Mouse (Mus musculus) lung, postnatal 10 days (tissue): ENCODE measurements around the gene Nacad.

Source experiments
- DNase-seq: peaks from one replicate; pipeline ENCODE4 v3.0.0; 2021

The Nacad gene

DNA sequence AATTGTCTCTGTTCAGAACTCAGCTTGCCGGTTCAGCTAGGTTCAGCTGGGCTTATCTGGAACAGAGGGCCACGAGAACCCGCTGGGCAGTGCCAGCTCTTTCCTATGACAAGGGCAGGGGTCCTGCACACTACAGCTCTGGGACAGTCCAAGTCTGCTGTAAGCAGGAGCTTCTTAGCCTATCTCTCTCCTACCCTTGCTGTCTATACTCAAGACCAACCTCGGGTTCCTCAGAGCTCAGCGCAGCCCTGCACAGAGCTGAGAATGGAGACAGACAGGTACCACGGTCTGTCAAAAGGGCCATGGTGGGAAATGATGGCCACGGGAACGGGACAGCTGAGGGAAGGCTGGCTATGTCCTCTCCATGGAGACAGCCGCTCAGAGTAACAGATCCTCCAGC, 2.6 kb downstream of the Nacad start:
- no peak for DNase-seq

DNA sequence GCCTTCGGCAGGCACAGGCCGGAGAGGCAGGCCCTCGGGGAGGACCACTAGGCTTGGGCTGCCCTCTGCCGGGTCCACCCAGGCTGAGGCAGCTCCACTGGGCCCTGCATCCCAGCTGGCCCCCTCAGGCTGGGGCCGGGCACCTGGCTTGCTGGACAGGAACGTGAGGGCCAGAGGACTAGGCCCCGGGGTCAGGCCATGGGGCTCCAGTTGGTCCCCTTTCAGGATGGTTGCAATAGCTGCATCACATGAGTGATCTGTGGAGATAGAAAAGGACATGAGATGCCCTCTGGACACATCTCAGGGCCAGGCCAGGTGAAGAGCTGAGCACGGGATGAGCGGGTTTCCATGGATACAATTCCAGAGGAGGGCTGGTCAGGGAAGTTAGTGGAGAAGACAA, 3.2 kb downstream of the Nacad start:
- DNase-seq, result no peak

DNA sequence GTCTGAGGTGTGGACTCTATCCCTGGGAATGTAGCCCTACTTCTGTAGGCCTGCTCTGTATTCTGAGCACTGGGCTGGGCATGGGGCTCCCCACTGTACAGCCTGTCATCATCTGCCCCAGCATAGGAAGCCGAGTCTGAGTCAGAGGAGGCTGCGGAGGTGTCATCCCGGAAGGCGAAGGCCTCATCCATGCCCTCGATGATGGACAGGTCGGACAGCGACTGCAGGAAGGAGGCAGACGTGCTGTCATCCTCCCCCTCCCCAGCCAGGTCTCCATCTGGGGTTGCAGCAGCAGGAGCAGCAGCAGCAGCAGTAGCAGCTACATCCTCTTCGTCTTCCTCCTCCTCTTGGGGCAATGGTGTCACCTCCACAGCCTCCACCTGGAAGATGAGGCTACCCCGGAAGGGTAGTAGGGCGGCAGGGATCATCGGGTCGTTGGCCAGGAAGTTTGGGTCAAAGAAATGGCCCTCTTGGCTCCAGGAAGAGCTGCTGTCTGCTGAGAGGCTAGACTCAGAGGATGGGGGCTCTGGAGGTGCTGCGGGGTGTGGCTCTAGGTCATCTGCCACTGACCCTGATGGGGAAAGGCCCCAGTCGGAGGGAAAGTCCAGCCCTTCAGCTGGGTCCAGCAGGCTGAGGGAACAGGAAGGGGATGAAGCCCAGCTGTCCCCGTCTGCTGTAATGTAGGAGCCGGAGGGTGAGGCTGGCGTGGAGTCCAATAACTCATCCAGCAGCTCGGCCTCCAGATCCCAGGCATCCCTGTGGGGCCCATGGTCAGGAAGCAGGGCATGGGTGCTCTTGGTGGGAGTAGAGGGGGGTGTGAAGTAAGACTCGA, 4.0 kb downstream of the Nacad start:
- DNase-seq, result no peak

DNA sequence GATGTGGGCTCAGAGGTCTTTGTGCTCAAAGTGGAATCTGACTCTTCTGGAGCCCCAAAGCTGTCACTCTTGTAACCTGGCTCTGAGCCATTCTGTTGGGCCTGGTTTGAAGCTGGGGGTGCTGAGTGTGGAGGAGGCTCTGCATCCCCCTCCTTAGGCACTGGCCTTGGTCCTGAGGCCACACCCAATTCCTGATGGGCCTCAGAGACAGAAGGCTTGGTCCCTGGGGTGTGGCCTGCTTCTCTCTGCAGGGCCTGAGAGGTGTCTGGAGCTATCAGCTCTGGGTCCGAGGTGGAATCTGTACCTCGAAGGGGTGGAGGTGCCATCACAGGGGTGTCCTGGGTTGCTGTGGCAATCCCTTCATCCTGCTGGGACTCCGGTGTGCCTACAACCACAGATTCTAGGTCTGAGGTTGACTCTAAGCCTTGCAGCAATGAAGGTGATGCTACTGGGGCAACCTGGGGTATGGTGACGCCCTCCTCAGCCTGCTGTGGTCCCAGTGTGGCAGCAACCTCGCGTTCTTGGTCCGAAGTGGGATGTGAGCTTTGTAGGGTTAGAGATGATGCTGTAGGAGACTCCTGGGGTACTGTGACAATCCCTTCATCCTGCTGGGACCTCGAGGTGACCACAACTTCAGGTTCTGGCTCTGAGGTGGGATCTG, 5.4 kb downstream of the Nacad start:
- DNase-seq, result no peak

DNA sequence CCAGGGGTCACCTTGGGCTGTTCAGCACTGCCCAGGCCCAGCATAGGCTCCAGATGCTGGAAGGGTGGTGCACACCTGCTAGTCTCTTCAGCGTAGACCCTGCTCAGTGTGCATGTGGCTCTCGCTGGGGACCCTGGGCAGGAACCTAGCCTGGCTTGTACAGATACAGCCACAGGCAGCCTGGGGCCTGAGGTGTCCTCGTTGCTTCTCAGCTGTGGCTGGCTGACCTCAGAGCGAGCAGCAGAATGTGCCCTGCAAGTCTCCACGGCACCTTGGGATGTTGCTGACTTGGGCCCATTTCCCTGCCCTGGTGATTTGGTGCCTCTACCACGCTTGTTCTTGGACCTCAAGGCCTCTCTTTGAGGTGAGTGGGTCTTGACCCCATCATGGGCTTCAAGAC, 6.0 kb downstream of the Nacad start:
- no peak for DNase-seq

DNA sequence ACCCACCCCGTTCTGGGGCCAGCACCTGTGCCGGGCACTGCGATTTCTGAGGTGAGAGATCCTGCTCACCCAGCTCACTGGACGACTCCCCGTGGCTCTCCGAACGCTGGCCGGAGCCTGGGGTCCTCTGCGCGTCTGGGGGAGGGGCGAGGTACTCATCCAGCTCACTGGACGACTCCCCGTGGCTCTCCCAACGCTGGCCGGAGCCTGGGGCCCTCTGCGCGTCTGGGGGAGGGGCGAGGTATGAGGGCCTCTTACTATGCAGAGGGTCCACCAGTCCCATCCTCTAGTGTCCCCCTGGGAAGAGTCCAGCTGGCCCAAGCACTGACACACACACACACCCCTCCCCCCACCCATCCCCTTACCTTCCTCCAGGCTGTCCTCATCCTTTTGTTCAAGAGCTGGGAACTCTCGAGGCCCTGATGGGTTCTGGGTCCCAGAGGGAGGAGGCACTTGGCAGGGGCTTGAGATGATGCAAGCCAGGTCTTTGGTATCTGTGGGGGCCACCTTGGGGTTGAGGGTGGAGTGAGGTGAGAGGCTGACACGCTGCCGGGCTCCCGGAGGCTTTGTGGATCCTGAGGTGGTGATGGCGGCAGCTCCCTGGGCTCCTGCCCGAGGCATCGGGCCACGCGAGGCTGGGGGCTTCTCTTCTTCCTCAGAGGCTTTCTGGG, 6.7 kb downstream of the Nacad start:
- DNase-seq, result no peak

DNA sequence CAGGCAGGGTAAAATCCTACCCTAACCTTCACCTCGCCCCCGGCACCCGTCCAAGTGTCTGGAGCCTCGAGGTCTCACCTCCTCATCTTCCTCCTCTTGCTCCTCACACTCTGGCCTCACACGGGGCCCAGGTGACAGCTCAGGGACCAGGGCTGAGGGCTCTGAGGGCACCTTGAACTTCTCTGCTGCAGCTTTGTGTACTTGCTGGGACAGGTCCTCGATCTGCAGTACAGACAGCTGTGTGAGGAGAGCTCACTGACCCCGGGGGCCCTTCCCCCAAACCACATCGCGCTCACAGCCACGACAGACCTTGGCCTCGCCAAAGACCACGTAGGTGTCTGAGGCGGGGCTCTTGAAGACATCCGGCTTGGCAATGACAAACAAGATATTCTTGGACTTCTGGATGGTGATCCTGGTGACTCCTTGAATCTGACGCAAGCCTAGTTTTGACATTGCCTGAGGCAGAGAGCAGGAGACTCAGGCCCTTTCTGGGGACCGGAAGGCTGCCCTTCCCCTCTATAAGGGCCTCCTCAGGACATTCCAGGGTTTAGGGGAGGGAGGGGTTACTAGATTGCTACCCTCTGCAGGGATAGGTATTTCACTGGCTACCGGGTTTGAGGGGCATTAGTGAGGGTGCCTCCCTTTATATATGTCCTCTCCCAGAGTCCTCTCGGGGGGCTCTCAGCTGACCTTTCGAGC, 7.5 kb downstream of the Nacad start:
- peak; percentile 52 for DNase-seq

DNA sequence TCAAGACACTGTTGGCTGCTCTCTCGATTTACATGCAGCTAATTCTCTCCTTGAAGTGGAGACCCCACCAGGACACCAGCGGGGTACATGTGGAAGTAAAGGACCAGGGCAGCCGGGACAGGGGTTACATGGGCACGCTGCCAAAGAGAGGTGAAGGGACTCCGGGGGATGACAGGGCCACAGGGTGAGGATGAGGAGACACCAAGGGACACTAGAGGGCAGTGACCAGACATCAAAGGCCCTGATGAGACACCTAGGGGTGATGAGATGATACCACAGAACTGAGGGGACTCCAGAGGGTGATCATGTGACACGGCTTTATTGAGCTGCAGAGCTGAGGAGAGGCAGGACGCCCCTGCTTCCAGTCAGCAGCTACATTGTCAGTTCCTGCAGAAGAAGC, 8.3 kb downstream of the Nacad start:
- no peak for DNase-seq

DNA sequence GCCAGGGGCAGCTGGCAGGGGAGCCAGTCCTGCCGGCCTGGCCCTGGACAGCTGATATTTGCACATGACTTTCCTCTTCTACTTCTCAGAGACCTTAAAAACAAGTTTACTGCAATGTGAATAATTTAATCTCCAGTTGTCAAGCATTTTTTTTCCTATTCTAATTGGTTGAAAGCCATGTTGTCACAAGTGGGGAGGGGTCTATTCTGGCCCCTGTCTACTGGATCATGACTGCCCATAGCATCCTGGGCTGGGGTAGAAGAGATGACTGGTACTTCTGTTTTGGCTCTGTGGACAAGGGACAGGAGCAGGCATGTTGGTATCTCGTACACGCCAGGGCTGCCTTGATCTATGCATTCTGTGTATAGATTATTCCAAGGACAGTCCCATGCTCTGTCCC, 9.2 kb downstream of the Nacad start:
- DNase-seq, result no peak

DNA sequence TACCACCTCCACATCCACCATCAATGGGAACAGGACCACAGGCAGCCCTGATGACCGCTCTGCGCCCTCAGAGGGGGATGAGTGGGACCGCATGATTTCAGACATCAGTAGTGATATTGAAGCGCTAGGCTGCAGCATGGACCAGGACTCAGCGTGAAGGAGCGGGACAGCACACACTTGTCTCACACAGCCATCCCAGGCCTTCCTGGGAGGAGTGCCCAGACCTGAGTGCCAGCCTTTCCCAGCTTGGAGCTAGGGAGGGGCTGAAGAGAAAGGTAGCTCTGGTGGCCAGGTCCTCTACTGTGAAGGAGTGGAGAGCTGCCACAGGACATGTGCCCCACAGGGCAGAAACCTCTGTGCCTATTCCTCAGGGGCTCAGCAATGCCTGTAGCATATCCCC, 9.6 kb downstream of the Nacad start:
- DNase-seq, result no peak

DNA sequence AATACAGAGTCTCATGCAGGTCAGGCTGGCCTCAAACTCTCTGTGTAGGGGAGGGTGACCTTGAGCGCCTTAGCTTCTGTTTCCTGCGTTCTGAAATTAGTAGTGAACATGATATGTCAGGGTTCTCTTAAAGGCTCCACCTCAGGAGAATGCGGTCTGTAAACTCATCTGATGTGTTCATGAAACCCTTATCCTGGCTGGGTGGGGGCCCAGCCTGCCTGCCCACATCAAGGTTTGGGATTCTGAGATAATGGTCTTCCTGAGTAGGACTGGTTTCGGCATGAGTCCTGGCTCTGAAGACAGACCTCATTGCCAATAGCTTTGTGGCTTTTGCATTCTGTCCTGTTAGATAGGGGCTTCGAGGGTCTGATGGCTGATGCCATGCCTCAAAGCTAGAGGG, 10.5 kb downstream of the Nacad start:
- no peak for DNase-seq

DNA sequence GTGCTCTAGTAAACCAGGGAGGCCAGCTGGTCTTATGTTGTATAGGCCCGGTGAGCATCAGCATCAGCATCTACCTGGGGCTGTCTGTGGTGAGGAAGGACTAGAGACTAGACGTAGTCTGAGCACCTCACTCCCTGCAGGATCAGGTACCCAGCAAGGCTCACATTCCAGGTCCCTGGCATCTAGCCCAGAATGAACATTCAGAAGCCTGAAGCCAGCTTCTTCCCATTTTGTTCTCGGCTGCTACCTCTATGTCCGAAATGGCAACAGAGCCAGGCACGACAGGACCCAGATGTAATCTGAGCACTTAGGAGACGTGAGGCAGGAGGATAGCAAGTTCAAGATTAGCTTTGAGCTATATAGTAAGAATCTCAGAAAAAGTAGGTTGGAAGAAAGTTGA, 11.0 kb downstream of the Nacad start:
- no peak for DNase-seq

DNA sequence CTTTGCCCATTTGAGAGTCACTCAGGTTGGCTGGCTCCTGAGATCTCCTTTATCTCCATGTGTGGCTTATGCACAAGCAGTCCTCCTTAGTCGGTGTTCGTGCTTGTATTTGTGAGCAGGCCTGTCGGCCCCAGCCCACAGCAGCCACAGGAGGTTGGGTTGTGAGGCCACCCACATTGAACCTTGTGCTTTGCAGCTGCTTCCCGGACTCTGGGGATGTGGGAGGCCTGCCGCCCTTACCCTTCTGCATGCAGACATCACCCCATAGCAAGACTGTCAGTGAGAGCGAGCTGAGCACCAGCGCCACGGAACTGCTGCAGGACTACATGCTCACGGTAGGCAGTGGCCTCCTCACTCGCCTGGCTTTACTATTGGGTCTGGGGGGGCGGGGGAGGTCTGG, 12.4 kb downstream of the Nacad start:
- no peak for DNase-seq

DNA sequence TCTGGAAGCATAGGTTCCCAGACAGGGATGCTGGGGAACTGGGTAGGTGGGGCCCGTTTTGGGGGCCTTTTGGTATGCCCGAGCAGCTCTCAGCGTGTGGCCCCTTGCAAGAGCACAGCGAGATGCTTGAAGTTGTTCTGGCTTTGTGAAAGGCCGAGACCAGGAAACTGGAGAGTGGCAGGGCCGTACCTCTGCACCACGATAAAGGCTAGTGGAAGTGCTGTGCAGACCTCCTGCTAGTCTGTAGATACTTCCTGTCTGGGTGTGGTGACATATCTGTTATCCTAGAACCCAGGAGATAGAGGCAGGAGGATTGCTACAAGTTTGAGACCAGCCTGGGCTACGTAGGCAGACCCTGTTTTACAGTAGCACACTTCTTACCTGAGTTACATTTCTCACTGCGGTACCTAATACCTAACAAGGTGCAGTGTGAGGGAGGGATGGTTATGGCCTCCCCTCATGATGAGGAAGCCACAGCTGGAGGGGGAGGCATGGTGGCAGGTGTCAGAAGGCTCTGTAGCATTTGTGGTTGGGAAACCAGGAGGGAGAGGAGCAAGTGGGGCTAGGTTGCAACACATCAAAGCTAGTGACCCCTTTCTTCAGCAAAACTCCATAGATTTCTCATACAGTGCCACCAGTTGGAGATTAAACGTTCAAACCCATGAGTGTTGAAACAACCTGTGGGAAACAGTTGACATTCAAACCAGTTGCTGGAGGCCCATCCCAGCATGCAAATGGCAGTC, 14.7 kb downstream of the Nacad start:
- DNase-seq, result no peak

DNA sequence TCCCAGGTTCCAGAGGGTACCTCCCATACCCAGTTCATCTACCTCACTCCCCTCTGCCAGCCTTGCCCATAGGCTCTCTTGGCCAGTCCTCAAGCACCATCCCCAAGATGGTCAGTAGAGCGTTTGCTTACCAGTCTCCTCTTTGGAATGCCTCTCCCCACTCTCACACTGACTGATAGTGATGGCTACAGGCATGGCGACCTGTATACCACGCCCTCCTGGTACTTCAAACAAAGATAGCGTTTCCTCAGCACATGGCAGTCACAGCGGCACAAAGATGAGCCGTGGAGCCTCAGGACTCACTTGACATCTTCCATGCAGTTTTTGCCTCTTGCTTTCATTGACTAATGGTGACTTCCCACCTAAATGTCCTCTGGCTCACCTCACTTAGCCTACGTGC, 16.0 kb downstream of the Nacad start:
- no peak for DNase-seq

DNA sequence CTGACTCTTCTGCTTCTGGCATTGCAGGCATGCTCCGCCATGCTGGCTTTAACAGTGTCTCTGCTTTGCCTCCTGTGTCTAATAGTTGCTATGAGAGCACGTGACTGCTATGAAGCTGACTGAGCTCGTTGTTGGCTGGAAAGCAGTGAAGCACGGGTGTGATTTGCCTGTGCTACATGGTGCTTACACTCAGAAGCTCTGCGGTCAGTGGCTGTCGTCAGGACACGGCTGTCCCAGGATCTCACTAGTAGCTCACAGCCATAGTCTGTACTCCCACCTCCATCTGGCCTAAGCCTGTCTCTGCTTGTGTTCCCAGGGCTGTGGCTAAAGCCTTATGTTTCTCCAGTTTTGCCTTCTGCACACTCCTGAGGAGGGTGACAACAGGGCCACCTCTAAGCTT, 17.6 kb downstream of the Nacad start:
- no peak for DNase-seq

DNA sequence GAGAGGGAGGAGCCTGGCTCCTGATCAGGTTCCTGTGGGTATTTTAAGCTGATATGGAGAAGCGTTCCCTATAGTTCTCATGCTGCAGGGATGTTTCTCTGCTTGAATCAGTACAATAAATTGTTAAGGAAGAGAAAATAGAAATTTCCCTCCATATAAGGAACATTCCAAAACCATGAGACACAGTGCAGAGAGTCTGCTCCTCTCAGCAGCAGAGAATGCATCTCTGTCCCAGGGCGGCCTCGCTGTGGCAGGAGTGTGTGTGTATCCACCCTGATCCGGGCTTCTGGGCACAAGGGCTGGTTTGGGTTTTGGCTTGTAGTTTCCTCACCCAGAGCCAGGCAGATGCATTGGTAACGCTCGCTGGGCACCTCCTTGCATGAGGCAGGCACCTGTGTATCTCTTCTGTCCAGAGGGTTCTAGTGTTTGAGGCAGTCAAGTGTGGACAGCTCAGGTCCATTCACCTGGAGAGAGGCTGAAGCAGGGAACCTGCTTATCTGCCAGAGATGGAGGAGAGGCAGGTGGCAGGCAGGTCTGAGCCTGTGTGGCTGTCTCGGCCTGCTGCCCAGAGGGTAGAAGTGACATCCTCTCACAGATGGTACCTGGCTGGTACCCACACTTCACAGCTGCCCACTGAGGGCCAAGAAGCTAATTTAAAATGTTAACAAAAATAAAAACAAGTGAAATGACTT, 18.5 kb downstream of the Nacad start:
- no peak for DNase-seq

DNA sequence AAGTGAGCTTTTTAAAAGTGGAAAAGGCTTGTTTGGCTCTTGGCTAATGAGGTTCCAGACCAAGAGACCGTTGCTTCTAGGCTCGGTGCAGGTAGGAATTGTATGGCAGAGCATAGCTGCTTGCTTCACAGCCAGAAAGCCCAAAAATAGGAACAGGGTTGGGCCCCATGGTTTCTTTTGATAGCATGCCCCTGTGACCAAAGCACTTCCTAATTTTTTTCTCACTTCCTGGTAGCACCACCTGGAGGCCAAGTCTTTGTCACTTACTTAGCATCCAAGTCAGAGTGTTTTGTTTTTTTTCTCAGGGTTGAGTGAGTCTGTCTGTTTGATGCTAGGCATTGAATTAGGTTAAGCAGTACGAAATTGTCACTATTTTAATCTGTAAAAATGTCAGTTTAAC, 19.2 kb downstream of the Nacad start:
- DNase-seq, result no peak

DNA sequence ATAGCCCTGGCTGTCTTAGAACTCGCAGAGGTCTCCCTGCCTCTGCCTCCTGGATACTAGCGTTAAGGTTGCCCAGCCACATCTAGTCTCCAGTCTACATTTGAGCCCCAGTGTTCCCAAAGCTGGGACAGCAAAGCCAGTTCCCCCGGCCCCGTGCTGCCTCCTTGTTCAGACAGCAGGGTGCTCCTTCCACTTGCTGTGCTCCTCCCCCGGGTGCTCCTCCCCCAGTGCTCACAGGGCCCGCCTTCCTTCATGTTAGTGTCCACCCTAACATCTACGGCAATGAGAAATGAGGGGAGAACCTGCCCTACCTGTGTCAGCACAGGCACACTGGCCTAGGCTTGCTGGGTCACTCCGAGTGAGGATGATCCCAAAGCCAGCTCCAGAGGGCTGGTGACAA, 20.1 kb downstream of the Nacad start:
- no peak for DNase-seq

DNA sequence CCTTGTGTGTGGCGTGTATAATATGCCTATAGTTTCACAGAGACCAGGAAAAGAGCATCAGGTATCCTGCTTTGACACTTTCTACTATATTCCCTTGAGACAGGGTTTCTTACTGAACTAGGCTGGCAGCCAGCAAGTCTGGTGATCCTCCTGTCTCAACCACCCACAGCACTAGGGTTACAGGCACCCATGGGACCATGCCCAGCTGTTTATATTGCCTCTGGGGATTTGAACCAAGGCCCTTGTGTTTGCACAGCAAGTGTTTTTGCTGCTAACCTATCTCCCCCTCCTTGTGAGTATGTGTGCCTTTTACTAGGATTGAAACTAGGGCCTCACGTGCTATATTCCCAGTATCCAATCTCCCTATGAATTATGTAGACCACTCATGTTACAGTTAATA, 24.3 kb downstream of the Nacad start:
- no peak for DNase-seq

DNA sequence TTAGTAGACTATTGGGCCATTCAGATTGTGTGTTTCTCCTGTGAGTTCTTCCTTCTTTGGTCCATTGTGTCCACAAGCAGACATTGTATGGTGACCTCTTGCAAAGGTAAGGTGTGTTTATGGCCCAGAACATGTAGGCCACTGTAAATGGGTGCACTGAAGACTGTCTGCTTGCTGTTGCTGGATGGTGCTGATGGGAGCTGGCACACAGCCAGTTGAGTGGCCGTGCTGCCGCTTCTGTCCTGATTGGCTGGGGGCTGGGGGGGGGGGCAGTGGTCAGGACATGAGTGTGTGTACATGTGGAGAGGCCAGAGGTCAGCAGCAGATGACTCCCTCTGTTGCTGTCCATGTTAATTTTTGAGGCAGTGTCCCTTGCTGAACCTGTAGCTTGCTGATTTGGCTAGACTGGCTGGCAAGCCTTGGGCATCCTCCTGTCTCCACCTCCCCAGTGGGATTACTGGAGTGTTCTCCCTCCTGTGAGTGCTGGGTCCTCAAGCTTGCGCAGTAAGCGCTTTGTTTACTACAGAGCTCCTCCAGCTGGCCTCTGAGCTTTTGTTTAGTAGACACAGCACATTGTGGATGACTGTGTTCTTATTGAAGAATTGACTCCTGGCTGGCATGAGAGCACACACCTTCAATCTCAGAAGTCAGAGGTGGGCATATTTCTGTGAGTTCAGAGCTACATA, 25.6 kb downstream of the Nacad start:
- DNase-seq, result no peak

DNA sequence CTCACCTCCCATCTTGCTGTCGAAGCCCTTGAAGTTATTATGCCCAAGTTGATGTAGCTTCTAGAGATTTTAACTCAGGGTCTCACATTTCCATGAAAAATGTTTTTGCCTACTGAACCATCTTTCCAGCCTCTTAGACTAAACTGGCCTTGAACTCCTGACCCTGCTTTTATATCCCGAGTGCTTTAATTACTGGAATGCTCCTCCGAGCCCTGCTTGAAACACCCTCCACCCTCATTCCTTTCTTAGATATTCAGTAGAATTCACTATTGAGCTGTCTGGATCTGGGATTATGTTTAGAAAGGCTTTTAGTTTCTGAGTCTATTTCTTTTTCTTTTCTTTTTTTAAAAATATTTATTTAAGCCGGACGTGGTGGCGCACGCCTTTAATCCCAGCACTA, 26.5 kb downstream of the Nacad start:
- DNase-seq, result no peak
